Mouse (Mus musculus): Measurements from ENCODE around the gene Psmd4. TPM values are rescaled to one million over a fixed set of nuclear protein-coding genes. Genes with fewer than 3 reads are reported as not detected.
A peak's percentile ranks its signal among the peaks of the same experiment; 100 is the strongest.

The Psmd4 gene
- polyA plus RNA-seq (2014; fragmentation: Nextera tagmentation; extraction: Ambion mirVana) = 328 and 329 TPM in 2 replicates

DNA sequence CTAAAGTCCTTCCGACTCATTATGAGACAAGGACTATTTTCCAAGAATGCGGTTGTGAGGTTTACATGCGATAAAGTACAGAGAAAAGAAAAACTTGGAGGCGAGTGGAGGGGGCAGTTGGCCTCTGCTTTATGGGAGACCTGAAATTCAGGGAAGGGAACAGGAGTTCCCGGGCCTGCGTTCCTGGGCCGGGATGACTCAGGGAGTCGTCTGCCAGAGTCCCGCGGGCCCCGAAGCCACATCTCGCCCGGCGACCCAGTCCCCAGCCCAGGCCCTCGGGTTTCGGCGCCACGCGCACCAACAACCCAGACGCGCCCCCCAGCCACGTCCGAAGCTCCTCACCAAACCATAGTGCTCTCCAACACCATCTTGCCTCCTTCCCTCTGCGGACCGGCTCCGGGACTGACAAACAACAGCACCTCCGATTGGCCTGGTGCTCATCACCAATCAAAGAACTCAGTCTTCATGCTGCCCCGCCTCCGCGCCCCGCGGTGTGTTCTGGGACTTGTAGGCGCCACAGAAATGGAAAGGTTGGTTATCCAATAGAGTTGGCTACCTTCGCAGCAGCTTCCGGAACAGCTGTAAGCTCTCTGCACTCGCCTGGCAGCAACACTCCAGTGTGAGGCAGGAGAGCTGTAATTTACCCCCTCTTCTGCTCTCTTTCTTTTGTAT, at the start of gene Psmd4:
Psmd4 (minus strand) TSS at position 449 of the 672 bp plus-strand sequence.
- H3K9me3 ChIP-seq (ENCODE audit: control insufficient read depth, low read length) = no peaks in the 10 kb centered on the region
- peak within 1 kb of the TSS; percentile 52 for H3K4me3 ChIP-seq (ENCODE audit: low read depth, low read length)
- peak within 1 kb of the TSS; percentile 50 for H3K4me2 ChIP-seq (replicated peaks; ENCODE audit: low read depth, low read length)
- no peaks in the 10 kb centered on the region for H3K36me3 ChIP-seq (ENCODE audit: control insufficient read depth, insufficient read depth, low read length)
- DNase-seq (ENCODE audit: low spot score) = peak; percentile 98
- H3K9ac ChIP-seq (ENCODE audit: low read depth, low read length) = peak within 1 kb of the TSS; percentile 59
- H3K27ac ChIP-seq (ENCODE audit: low read depth, low read length) = no peak within 1 kb of the TSS
- peak; percentile 99 for ATAC-seq (ENCODE audit: low FRiP score)
- no peaks in the 10 kb centered on the region for H3K27me3 ChIP-seq (ENCODE audit: control insufficient read depth, insufficient read depth, low read length)
- 0 out of 2 replicates have a peak, but pooled peaks cover 3% of the 10 kb centered on the region for H3K4me1 ChIP-seq (replicated peaks; ENCODE audit: control insufficient read depth, insufficient read depth, low read length)
- 2% methylated on average over 31 of the region's 36 CpGs for WGBS

GRCm38 (mm10) chr3:95088071-95088470, 45.7 kb upstream of the Psmd4 start:
- Histone ChIP-seq H3K4me3 (ENCODE audit: low read depth, low read length) (no peak overlapping the region), H3K4me1 (replicated peaks; ENCODE audit: control insufficient read depth, insufficient read depth, low read length) (no peaks in the 10 kb centered on the region), H3K4me2 (replicated peaks; ENCODE audit: low read depth, low read length) (no peak overlapping the region), H3K36me3 (ENCODE audit: control insufficient read depth, insufficient read depth, low read length) (no peaks in the 10 kb centered on the region), H3K27me3 (ENCODE audit: control insufficient read depth, insufficient read depth, low read length) (no peaks in the 10 kb centered on the region), H3K27ac (ENCODE audit: low read depth, low read length) (no peak overlapping the region), H3K9me3 (ENCODE audit: control insufficient read depth, low read length) (no peaks in the 10 kb centered on the region), H3K9ac (ENCODE audit: low read depth, low read length) (no peak overlapping the region)
- DNase-seq (ENCODE audit: low spot score) (no peak), ATAC-seq (ENCODE audit: low FRiP score) (no peak)
- 100% methylated on average over 1 of the region's 1 CpGs for WGBS

GRCm38 (mm10) chr3:95071606-95072005, 29.2 kb upstream of the Psmd4 start:
- Histone ChIP-seq H3K4me1 (replicated peaks; ENCODE audit: control insufficient read depth, insufficient read depth, low read length) (no peaks in the 10 kb centered on the region), H3K4me3 (ENCODE audit: low read depth, low read length) (no peak overlapping the region), H3K36me3 (ENCODE audit: control insufficient read depth, insufficient read depth, low read length) (peaks cover 22% of the 10 kb centered on the region), H3K4me2 (replicated peaks; ENCODE audit: low read depth, low read length) (no peak overlapping the region), H3K9me3 (ENCODE audit: control insufficient read depth, low read length) (no peaks in the 10 kb centered on the region), H3K9ac (ENCODE audit: low read depth, low read length) (no peak overlapping the region), H3K27me3 (ENCODE audit: control insufficient read depth, insufficient read depth, low read length) (no peaks in the 10 kb centered on the region), H3K27ac (ENCODE audit: low read depth, low read length) (no peak overlapping the region)
- DNase-seq (ENCODE audit: low spot score) (no peak), ATAC-seq (ENCODE audit: low FRiP score) (no peak)
- 91% methylated on average over 2 of the region's 2 CpGs for WGBS

- H3K4me3 ChIP-seq (ENCODE audit: low read depth, low read length) = no peak overlapping the region
- DNase-seq (ENCODE audit: low spot score) = no peak
- H3K4me1 ChIP-seq (replicated peaks; ENCODE audit: control insufficient read depth, insufficient read depth, low read length) = no peaks in the 10 kb centered on the region
- H3K36me3 ChIP-seq (ENCODE audit: control insufficient read depth, insufficient read depth, low read length) = peaks cover 33% of the 10 kb centered on the region
- WGBS = 90% methylated on average over 11 of the region's 11 CpGs
- no peaks in the 10 kb centered on the region for H3K27me3 ChIP-seq (ENCODE audit: control insufficient read depth, insufficient read depth, low read length)
- no peak overlapping the region for H3K9ac ChIP-seq (ENCODE audit: low read depth, low read length)
- H3K9me3 ChIP-seq (ENCODE audit: control insufficient read depth, low read length) = no peaks in the 10 kb centered on the region
- H3K4me2 ChIP-seq (replicated peaks; ENCODE audit: low read depth, low read length) = no peak overlapping the region
- no peak for ATAC-seq (ENCODE audit: low FRiP score)
- no peak overlapping the region for H3K27ac ChIP-seq (ENCODE audit: low read depth, low read length)
These were observed 24.2 kb upstream of the Psmd4 start for GRCm38 (mm10) chr3:95066570-95066969.

GRCm38 (mm10) chr3:95066095-95066494, 23.7 kb upstream of the Psmd4 start:
- H3K4me2 ChIP-seq (replicated peaks; ENCODE audit: low read depth, low read length) = no peak overlapping the region
- no peaks in the 10 kb centered on the region for H3K9me3 ChIP-seq (ENCODE audit: control insufficient read depth, low read length)
- no peak overlapping the region for H3K27ac ChIP-seq (ENCODE audit: low read depth, low read length)
- ATAC-seq (ENCODE audit: low FRiP score) = no peak
- no peaks in the 10 kb centered on the region for H3K4me1 ChIP-seq (replicated peaks; ENCODE audit: control insufficient read depth, insufficient read depth, low read length)
- H3K36me3 ChIP-seq (ENCODE audit: control insufficient read depth, insufficient read depth, low read length) = peaks cover 31% of the 10 kb centered on the region
- DNase-seq (ENCODE audit: low spot score) = no peak
- no peak overlapping the region for H3K9ac ChIP-seq (ENCODE audit: low read depth, low read length)
- H3K27me3 ChIP-seq (ENCODE audit: control insufficient read depth, insufficient read depth, low read length) = no peaks in the 10 kb centered on the region
- 94% methylated on average over 6 of the region's 6 CpGs for WGBS
- H3K4me3 ChIP-seq (ENCODE audit: low read depth, low read length) = no peak overlapping the region

DNA sequence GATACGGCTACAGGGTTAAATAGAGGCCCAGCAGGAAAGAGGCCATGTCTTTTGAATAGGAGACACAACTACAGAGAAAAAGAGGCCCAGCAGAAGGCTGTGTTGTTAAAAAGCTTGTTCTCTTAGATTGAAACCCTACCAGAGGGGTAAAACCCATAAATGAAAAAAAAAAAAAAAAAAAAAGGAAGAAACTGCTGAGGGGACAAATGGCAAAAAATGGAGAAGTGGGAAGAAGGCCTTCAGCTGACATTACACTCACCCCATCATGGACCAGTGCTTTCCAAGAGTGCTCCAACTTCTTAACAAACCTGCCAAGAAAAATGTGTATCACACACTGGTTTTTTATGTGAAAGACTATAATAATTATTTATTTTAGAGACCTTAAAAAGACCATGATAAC, 23.1 kb upstream of the Psmd4 start:
- no peak overlapping the region for H3K27ac ChIP-seq (ENCODE audit: low read depth, low read length)
- no peak for ATAC-seq (ENCODE audit: low FRiP score)
- H3K4me2 ChIP-seq (replicated peaks; ENCODE audit: low read depth, low read length) = no peak overlapping the region
- peaks cover 26% of the 10 kb centered on the region for H3K36me3 ChIP-seq (ENCODE audit: control insufficient read depth, insufficient read depth, low read length)
- H3K9ac ChIP-seq (ENCODE audit: low read depth, low read length) = no peak overlapping the region
- WGBS = 94% methylated on average over 1 of the region's 1 CpGs
- H3K27me3 ChIP-seq (ENCODE audit: control insufficient read depth, insufficient read depth, low read length) = no peaks in the 10 kb centered on the region
- no peaks in the 10 kb centered on the region for H3K4me1 ChIP-seq (replicated peaks; ENCODE audit: control insufficient read depth, insufficient read depth, low read length)
- no peaks in the 10 kb centered on the region for H3K9me3 ChIP-seq (ENCODE audit: control insufficient read depth, low read length)
- no peak for DNase-seq (ENCODE audit: low spot score)
- H3K4me3 ChIP-seq (ENCODE audit: low read depth, low read length) = no peak overlapping the region

- WGBS = 91% methylated on average over 4 of the region's 4 CpGs
- H3K9ac ChIP-seq (ENCODE audit: low read depth, low read length) = no peak overlapping the region
- no peaks in the 10 kb centered on the region for H3K27me3 ChIP-seq (ENCODE audit: control insufficient read depth, insufficient read depth, low read length)
- no peaks in the 10 kb centered on the region for H3K4me1 ChIP-seq (replicated peaks; ENCODE audit: control insufficient read depth, insufficient read depth, low read length)
- no peaks in the 10 kb centered on the region for H3K9me3 ChIP-seq (ENCODE audit: control insufficient read depth, low read length)
- ATAC-seq (ENCODE audit: low FRiP score) (no peak), DNase-seq (ENCODE audit: low spot score) (no peak)
- peaks cover 21% of the 10 kb centered on the region for H3K36me3 ChIP-seq (ENCODE audit: control insufficient read depth, insufficient read depth, low read length)
- H3K4me2 ChIP-seq (replicated peaks; ENCODE audit: low read depth, low read length) = no peak overlapping the region
- no peak overlapping the region for H3K4me3 ChIP-seq (ENCODE audit: low read depth, low read length)
- H3K27ac ChIP-seq (ENCODE audit: low read depth, low read length) = no peak overlapping the region
These were observed 21.3 kb upstream of the Psmd4 start for GRCm38 (mm10) chr3:95063741-95064140.

DNA sequence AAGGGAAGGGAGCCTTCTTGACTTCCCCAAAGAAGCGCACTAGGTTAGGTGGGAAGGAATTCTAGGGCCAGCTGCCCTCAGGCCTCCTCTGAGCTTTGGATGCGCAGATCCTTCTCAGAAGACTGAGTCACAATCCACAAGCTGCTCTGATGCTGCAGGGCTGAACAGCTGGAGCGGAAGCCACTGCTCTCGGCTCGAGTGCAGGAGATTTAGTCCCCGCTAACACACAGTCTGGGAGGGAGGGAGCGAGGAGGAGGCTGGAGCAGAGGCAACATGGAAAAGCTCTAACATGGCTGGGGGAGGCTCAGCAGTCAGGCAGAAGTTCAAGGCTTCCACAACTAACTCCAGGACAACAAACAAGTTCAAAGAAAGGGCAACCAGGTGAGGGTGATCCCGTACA, 15.7 kb upstream of the Psmd4 start:
- DNase-seq (ENCODE audit: low spot score) (no peak), ATAC-seq (ENCODE audit: low FRiP score) (no peak)
- no peak overlapping the region for H3K4me2 ChIP-seq (replicated peaks; ENCODE audit: low read depth, low read length)
- H3K36me3 ChIP-seq (ENCODE audit: control insufficient read depth, insufficient read depth, low read length) = peaks cover 5% of the 10 kb centered on the region
- no peak overlapping the region for H3K27ac ChIP-seq (ENCODE audit: low read depth, low read length)
- no peaks in the 10 kb centered on the region for H3K4me1 ChIP-seq (replicated peaks; ENCODE audit: control insufficient read depth, insufficient read depth, low read length)
- H3K9ac ChIP-seq (ENCODE audit: low read depth, low read length) = no peak overlapping the region
- no peak overlapping the region for H3K4me3 ChIP-seq (ENCODE audit: low read depth, low read length)
- 87% methylated on average over 8 of the region's 8 CpGs for WGBS
- no peaks in the 10 kb centered on the region for H3K9me3 ChIP-seq (ENCODE audit: control insufficient read depth, low read length)
- no peaks in the 10 kb centered on the region for H3K27me3 ChIP-seq (ENCODE audit: control insufficient read depth, insufficient read depth, low read length)

DNA sequence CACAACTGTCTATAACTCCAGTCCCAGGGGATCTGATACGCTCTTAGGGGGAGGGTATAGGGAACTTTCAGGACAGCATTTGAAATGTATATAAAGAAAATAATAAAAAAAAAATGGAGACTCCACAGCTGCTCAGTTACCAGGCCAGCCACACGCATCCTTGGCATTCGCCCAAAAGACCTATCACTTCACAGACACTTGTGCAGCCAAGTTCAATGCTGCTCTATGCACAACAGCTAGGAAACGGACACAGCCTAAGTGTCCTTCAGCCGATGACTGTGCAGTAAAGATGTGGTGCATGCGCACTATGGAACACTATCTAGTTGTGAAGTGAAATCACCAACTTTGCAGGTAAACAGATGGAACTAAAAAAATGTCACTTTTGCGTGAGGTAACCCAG, 13.9 kb upstream of the Psmd4 start:
- 96% methylated on average over 7 of the region's 7 CpGs for WGBS
- Histone ChIP-seq H3K9ac (ENCODE audit: low read depth, low read length) (no peak overlapping the region), H3K4me2 (replicated peaks; ENCODE audit: low read depth, low read length) (no peak overlapping the region), H3K27ac (ENCODE audit: low read depth, low read length) (no peak overlapping the region), H3K36me3 (ENCODE audit: control insufficient read depth, insufficient read depth, low read length) (no peaks in the 10 kb centered on the region), H3K4me3 (ENCODE audit: low read depth, low read length) (no peak overlapping the region), H3K4me1 (replicated peaks; ENCODE audit: control insufficient read depth, insufficient read depth, low read length) (no peaks in the 10 kb centered on the region), H3K9me3 (ENCODE audit: control insufficient read depth, low read length) (no peaks in the 10 kb centered on the region), H3K27me3 (ENCODE audit: control insufficient read depth, insufficient read depth, low read length) (no peaks in the 10 kb centered on the region)
- DNase-seq (ENCODE audit: low spot score) (no peak), ATAC-seq (ENCODE audit: low FRiP score) (no peak)

All from hindbrain, embryonic 11.5 days (tissue).